Mouse (Mus musculus) thymus, adult 2 months (tissue): Measurements from ENCODE around the gene Top3a. TPM values are rescaled to one million over a fixed set of nuclear protein-coding genes. Genes with fewer than 3 reads are reported as not detected.

Experiments
- DNase-seq: peaks from one replicate; pipeline ENCODE4 v3.0.0; 2021
- H3K27ac ChIP-seq: fragments of 200-500 bp; 2 replicates; pipeline ENCODE4 v1.5.1; 2012; ENCODE audit warnings: low read length, control low read depth; ENCODE audit not compliant: control insufficient read depth, insufficient read depth
- H3K27me3 ChIP-seq: fragments of 200-500 bp; 2 replicates; pipeline ENCODE4 v1.6.1; 2012; ENCODE audit warnings: mild to moderate bottlenecking, low read length, moderate library complexity, mixed read lengths; ENCODE audit not compliant: control insufficient read depth, insufficient read depth
- H3K36me3 ChIP-seq: fragments of 200-500 bp; 2 replicates; pipeline ENCODE4 v1.6.1; 2012; ENCODE audit warnings: mild to moderate bottlenecking, low read length, moderate library complexity; ENCODE audit not compliant: control insufficient read depth, insufficient read depth
- H3K4me1 ChIP-seq: fragments of 200-500 bp; replicated peaks from 2 replicates; pipeline ENCODE4 v1.6.1; 2012; ENCODE audit warnings: low read length; ENCODE audit not compliant: control insufficient read depth, insufficient read depth
- H3K4me3 ChIP-seq: fragments of 200-500 bp; 2 replicates; pipeline ENCODE4 v1.5.1; 2012; ENCODE audit warnings: mild to moderate bottlenecking, low read length, control low read depth, moderate library complexity; ENCODE audit not compliant: control insufficient read depth, insufficient read depth
- CTCF ChIP-seq: fragments of 200-500 bp; IDR thresholded peaks from 2 replicates; pipeline ENCODE4 v1.5.1; 2012; ENCODE audit warnings: mild to moderate bottlenecking, control low read depth, low read length, moderate library complexity, borderline replicate concordance; ENCODE audit not compliant: control insufficient read depth, poor library complexity, insufficient read depth; ENCODE audit errors: extremely low read depth
- POLR2A ChIP-seq: fragments of 200-500 bp; IDR thresholded peaks from 2 replicates; pipeline ENCODE4 v1.6.1; 2012; ENCODE audit warnings: mild to moderate bottlenecking, low read length, control low read depth, moderate library complexity; ENCODE audit not compliant: control insufficient read depth, poor library complexity, insufficient read depth; ENCODE audit errors: extremely low read depth
- WGBS: fragments of 180-500 bp; shearing (Covaris S2); methylation state at CpG from one replicate; pipeline ENCODE4 v1.1.7; 2018; 5-methylcytosine and 5-hydroxymethylcytosine counted together
- polyA plus RNA-seq: library from polyadenylated mRNA; depleted of rRNA; stranded (reverse); fragments of >200 nt; gene quantifications from 2 replicates; pipeline ENCODE4 v1.2.3, GENCODE M21; 2012

Gene Top3a
- polyA plus RNA-seq, 1 experiment, result 17.9 TPM

DNA sequence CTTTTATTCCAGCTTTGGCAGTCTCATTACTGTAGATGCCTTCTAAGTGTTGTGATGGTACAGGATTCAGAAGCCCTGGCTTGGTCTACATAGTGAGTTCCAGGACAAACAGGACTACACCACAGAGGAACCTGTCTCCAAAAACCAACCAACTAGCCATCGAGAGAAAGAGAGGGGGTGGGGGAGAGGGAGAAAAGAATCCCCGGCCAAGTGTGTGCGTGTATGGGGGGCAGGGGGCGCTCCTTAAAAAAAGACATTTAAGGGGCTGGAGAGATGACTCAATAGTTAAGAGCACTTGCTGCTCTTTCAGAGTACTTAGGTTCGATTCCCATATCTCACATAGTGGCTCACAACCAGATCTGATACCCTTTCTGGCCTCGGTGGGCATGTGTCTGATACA lies 1.6 kb downstream of the Top3a start:
- H3K36me3 ChIP-seq, result no peaks in the 10 kb centered on the region
- H3K27ac ChIP-seq, result no peak overlapping the region
- no peak for DNase-seq
- no peaks in the 10 kb centered on the region for H3K27me3 ChIP-seq
- TF ChIP-seq POLR2A (no peak), CTCF (no peak)
- H3K4me3 ChIP-seq, result no peak overlapping the region
- WGBS, result 63% methylated on average over 6 of the region's 6 CpGs
- H3K4me1 ChIP-seq, result peaks cover 26% of the 10 kb centered on the region

GRCm38 (mm10) chr11:60774841-60775240 lies 2.3 kb downstream of the Top3a start:
- Histone ChIP-seq H3K36me3 (no peaks in the 10 kb centered on the region), H3K27ac (no peak overlapping the region), H3K27me3 (no peaks in the 10 kb centered on the region), H3K4me1 (peaks cover 23% of the 10 kb centered on the region), H3K4me3 (no peak overlapping the region)
- DNase-seq, result no peak
- WGBS, result 31% methylated on average over 1 of the region's 1 CpGs
- TF ChIP-seq POLR2A (no peak), CTCF (no peak)

- DNase-seq, result no peak
- Histone ChIP-seq H3K4me3 (no peak overlapping the region), H3K4me1 (peaks cover 17% of the 10 kb centered on the region), H3K27ac (no peak overlapping the region), H3K36me3 (no peaks in the 10 kb centered on the region), H3K27me3 (no peaks in the 10 kb centered on the region)
- WGBS, result 83% methylated on average over 3 of the region's 3 CpGs
- TF ChIP-seq CTCF (no peak), POLR2A (no peak)
These were observed 2.9 kb downstream of the Top3a start for GRCm38 (mm10) chr11:60774158-60774689.

DNA sequence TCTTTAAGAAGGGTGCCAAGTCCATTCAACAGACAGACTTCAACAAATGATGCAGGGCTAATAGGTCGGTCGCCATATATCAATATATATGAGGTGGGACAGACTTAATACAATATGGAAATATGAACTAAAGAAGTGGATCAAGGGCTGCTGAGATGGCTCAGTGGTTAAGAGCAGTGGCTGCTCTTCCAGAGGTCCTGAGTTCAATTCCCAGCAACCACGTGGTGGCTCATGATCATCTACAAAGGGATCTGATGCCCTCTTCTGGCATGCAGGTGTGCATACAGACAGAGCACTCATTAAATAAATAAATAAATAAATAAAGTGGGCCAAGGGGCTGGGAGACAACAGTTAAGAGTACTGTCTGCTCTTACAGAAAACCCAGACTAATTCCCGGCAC lies 5.0 kb downstream of the Top3a start:
- DNase-seq, result no peak
- Histone ChIP-seq H3K27ac (no peak overlapping the region), H3K27me3 (no peaks in the 10 kb centered on the region), H3K36me3 (no peaks in the 10 kb centered on the region), H3K4me1 (peaks cover 3% of the 10 kb centered on the region; the same call in 1 of the 2 replicates), H3K4me3 (no peak overlapping the region)
- 94% methylated on average over 4 of the region's 4 CpGs for WGBS
- no peak for TF ChIP-seq POLR2A
- no peak for TF ChIP-seq CTCF

GRCm38 (mm10) chr11:60770776-60771175 lies 6.4 kb downstream of the Top3a start:
- Histone ChIP-seq H3K27ac (no peak overlapping the region), H3K4me3 (no peak overlapping the region), H3K4me1 (no peaks in the 10 kb centered on the region), H3K36me3 (no peaks in the 10 kb centered on the region), H3K27me3 (no peaks in the 10 kb centered on the region)
- 96% methylated on average over 3 of the region's 3 CpGs for WGBS
- TF ChIP-seq CTCF (no peak), POLR2A (no peak)
- DNase-seq, result no peak

- no peaks in the 10 kb centered on the region for H3K36me3 ChIP-seq
- 16% methylated on average over 2 of the region's 2 CpGs for WGBS
- TF ChIP-seq CTCF (no peak), POLR2A (no peak)
- no peak overlapping the region for H3K4me3 ChIP-seq
- H3K27ac ChIP-seq, result no peak overlapping the region
- DNase-seq, result no peak
- H3K4me1 ChIP-seq, result no peaks in the 10 kb centered on the region
- no peaks in the 10 kb centered on the region for H3K27me3 ChIP-seq
These were observed 7.8 kb downstream of the Top3a start for GRCm38 (mm10) chr11:60769322-60769721.

GRCm38 (mm10) chr11:60766969-60767368 lies 10.2 kb downstream of the Top3a start:
- H3K4me1 ChIP-seq, result no peaks in the 10 kb centered on the region
- no peaks in the 10 kb centered on the region for H3K36me3 ChIP-seq
- TF ChIP-seq POLR2A, result no peak
- no peak for TF ChIP-seq CTCF
- 96% methylated on average over 4 of the region's 4 CpGs for WGBS
- no peak overlapping the region for H3K4me3 ChIP-seq
- H3K27ac ChIP-seq, result no peak overlapping the region
- DNase-seq, result no peak
- H3K27me3 ChIP-seq, result no peaks in the 10 kb centered on the region
